Mouse (Mus musculus): Measurements from ENCODE around the gene Gm48552.

DNA sequence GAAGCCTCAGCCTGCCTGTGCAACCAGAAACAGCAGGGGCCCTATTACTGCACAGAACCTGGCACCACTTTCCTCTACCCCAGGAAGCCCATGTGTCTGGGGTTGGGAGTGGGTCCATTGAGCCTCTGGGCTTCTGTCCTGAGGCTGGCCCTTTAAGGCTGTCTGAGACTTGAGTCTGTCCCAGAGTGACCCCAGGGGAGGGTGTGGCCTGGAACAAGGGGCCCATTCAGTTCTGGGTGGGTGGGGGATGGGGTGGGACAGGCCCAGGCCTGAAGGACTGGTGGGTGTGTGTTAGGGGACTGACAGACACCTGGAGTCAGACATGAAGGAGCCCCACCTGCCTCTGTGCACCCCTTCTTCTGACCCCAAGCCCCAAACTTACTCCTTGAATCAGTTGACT, 25.9 kb downstream of the Gm48552 start:
- TF ChIP-seq CTCF (IDR thresholded peaks at IDR 0.05; ENCODE audit: low read depth): no peak
- no peak for TF ChIP-seq EP300 (optimal IDR thresholded peaks at IDR 0.05)
